ENCODE assay signal across 8 mouse cellular contexts in the genomic region with DNA sequence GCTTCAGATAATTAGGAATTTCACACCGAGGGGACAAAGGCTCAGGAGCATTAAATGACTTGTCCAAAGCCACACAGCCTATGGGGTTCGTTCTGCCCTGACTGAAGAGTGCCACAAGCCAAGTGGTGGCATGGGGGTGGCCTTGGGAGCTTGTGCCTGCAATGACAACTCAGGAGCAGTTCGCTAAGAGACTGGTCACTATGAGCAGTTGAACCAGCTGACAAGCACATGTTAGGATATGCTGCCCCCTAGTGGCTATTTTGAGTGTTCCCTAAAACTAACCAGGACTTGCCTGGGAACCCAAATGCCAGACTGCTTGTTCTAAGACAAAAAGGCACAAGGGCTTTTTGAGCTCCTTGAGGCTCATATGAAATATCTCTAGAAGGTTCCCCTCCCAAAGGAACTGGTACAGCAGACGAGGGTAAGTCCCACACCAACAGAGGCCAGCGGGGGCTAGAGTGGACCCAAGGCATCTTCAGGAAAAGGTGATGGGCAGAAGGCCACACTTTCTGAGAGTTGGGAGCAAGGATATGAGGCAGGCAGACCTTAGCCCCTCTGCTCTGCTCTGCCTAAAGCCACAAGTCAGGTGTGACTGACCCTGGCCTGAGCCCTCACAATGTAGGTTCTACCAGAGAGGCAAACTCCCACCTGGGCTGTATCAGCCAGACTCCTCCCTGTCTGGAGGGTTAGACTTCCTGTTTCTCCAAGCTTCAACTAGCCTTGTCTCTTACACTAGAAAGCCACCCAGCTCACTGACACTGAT. TPM values are rescaled to one million over a fixed set of nuclear protein-coding genes. Genes with fewer than 3 reads are reported as not detected.
DNase-seq lines count a peak whose midpoint lies in the region; ATAC-seq and TF ChIP-seq lines count a peak whose summit lies in the region.

No protein-coding gene starts in this region.

- no peak overlapping the region for H3K4me3 ChIP-seq in embryonic facial prominence, embryonic 12.5 days
- no peak overlapping the region for H3K4me3 ChIP-seq in hindbrain, embryonic 15.5 days
- H3K4me3 ChIP-seq in liver, embryonic 14.5 days (ENCODE audit: insufficient read depth in 1 of 2, low read depth in 2 of 2, low read length in 2 of 2): no peak overlapping the region
- no peak overlapping the region for H3K4me3 ChIP-seq in olfactory bulb, adult 2 months (ENCODE audit: insufficient read depth, low read depth, low read length)

- no peaks in the 10 kb centered on the region for H3K4me1 ChIP-seq in embryonic facial prominence, embryonic 12.5 days
- no peaks in the 10 kb centered on the region for H3K4me1 ChIP-seq in hindbrain, embryonic 15.5 days (replicated peaks)
- H3K4me1 ChIP-seq in liver, embryonic 14.5 days (replicated peaks; ENCODE audit: control insufficient read depth in 2 of 2, insufficient read depth in 2 of 2, low read length in 1 of 2): no peaks in the 10 kb centered on the region
- peaks cover 14% of the 10 kb centered on the region for H3K4me1 ChIP-seq in olfactory bulb, adult 2 months (ENCODE audit: control insufficient read depth, insufficient read depth, low read length)

- 32% methylated on average over 5 of the region's 5 CpGs for WGBS in embryonic facial prominence, embryonic 12.5 days
- 23% methylated on average over 5 of the region's 5 CpGs for WGBS in hindbrain, embryonic 15.5 days
- 32% methylated on average over 5 of the region's 5 CpGs for WGBS in liver, embryonic 14.5 days (ENCODE audit: insufficient replicate concordance)
- 30% methylated on average over 5 of the region's 5 CpGs for WGBS in olfactory bulb, adult 2 months

- no peaks in the 10 kb centered on the region for H3K9me3 ChIP-seq in embryonic facial prominence, embryonic 12.5 days
- H3K9me3 ChIP-seq in hindbrain, embryonic 15.5 days: no peaks in the 10 kb centered on the region
- no peaks in the 10 kb centered on the region for H3K9me3 ChIP-seq in liver, embryonic 14.5 days (ENCODE audit: control insufficient read depth, low read length)

- no peaks in the 10 kb centered on the region for H3K36me3 ChIP-seq in embryonic facial prominence, embryonic 12.5 days
- no peaks in the 10 kb centered on the region for H3K36me3 ChIP-seq in hindbrain, embryonic 15.5 days
- H3K36me3 ChIP-seq in liver, embryonic 14.5 days (replicated peaks; ENCODE audit: control insufficient read depth, insufficient read depth, low read depth): no peaks in the 10 kb centered on the region

- H3K27me3 ChIP-seq in embryonic facial prominence, embryonic 12.5 days: no peaks in the 10 kb centered on the region
- H3K27me3 ChIP-seq in hindbrain, embryonic 15.5 days: peaks cover 3% of the 10 kb centered on the region; the same call in 1 of the 2 replicates
- no peaks in the 10 kb centered on the region for H3K27me3 ChIP-seq in liver, embryonic 14.5 days (ENCODE audit: control insufficient read depth, insufficient read depth, low read length)

- peak; percentile 12 to 31 for DNase-seq in urinary bladder, adult 18-20 months (ENCODE audit: low spot score in 2 of 2)
- no peak for DNase-seq in urinary bladder, adult 2 months (ENCODE audit: low spot score)
- DNase-seq in adrenal gland, postnatal 36 days: peak; percentile 44 to 74
- peak; percentile 36 to 46 (median 41) for DNase-seq in liver, embryonic 14.5 days (ENCODE audit: low read depth in 3 of 3, low spot score in 3 of 3)
- DNase-seq in yolk sac, embryonic 10.5 days (ENCODE audit: low spot score): peak; percentile 78

- 0 out of 2 replicates have a peak, but pooled peaks have one; percentile 41 for ATAC-seq in embryonic facial prominence, embryonic 12.5 days (ENCODE audit: insufficient number of reproducible peaks, insufficient read depth, low FRiP score, low TSS enrichment)
- ATAC-seq in hindbrain, embryonic 15.5 days (ENCODE audit: low FRiP score, low read depth): 0 out of 2 replicates have a peak, but pooled peaks have one; percentile 45
- ATAC-seq in liver, embryonic 14.5 days (ENCODE audit: insufficient read depth): no peak

- no peak overlapping the region for H3K4me2 ChIP-seq in embryonic facial prominence, embryonic 12.5 days (replicated peaks)
- H3K4me2 ChIP-seq in hindbrain, embryonic 15.5 days: no peak overlapping the region
- H3K4me2 ChIP-seq in liver, embryonic 14.5 days (ENCODE audit: low read depth): no peak overlapping the region

- H3K27ac ChIP-seq in embryonic facial prominence, embryonic 12.5 days: no peak overlapping the region
- H3K27ac ChIP-seq in hindbrain, embryonic 15.5 days (replicated peaks): no peak overlapping the region
- no peak overlapping the region for H3K27ac ChIP-seq in liver, embryonic 14.5 days
- no peak overlapping the region for H3K27ac ChIP-seq in olfactory bulb, adult 2 months (ENCODE audit: insufficient read depth, low read depth, low read length)

- TF ChIP-seq POLR2A in olfactory bulb, adult 2 months (IDR thresholded peaks at IDR 0.05; ENCODE audit: insufficient read depth, low read depth, low read length): no peak

- TF ChIP-seq EP300 in liver, embryonic 14.5 days (IDR thresholded peaks at IDR 0.05; ENCODE audit: low read depth): no peak

- TF ChIP-seq CTCF in liver, embryonic 14.5 days (IDR thresholded peaks at IDR 0.05; ENCODE audit: low read depth): peak; percentile 87
- TF ChIP-seq CTCF in olfactory bulb, adult 2 months (IDR thresholded peaks at IDR 0.05; ENCODE audit: insufficient read depth, low read depth, low read length): peak; percentile 21; the same call in 1 of the 2 replicates

- no peak overlapping the region for H3K9ac ChIP-seq in embryonic facial prominence, embryonic 12.5 days
- no peak overlapping the region for H3K9ac ChIP-seq in hindbrain, embryonic 15.5 days
- no peak overlapping the region for H3K9ac ChIP-seq in liver, embryonic 14.5 days (replicated peaks)

RNA-seq across cellular contexts. Expression of gene Mtfp1, which starts 11.7 kb away (rescaled TPM):
- polyA plus RNA-seq in urinary bladder, adult 2 months (2012; rRNA removed): 3.4 and 4.1 TPM in 2 replicates
- 10 to 100 TPM; 22.2 to 22.3 TPM for total RNA-seq in adrenal gland, postnatal 36 days (2021)
- 7.6 and 7.7 TPM in 2 replicates for polyA plus RNA-seq in embryonic facial prominence, embryonic 12.5 days (2016; fragmentation: Nextera tagmentation; extraction: Ambion mirVana)
- 10.7 and 12.3 TPM in 2 replicates for polyA plus RNA-seq in hindbrain, embryonic 15.5 days (2015; fragmentation: Nextera tagmentation; extraction: Ambion mirVana)
- polyA plus RNA-seq in liver, embryonic 14.5 days (2012; rRNA removed): 13.3 and 16.7 TPM in 2 replicates
- 20.6 and 22.5 TPM in 2 replicates for polyA plus RNA-seq in liver, embryonic 14.5 days (2014; fragmentation: Nextera tagmentation; extraction: Ambion mirVana)
- polyA plus RNA-seq in olfactory bulb, adult 2 months (2012; ENCODE audit: insufficient read depth, insufficient read length, low replicate concordance, missing spikeins): not detected in 2 replicates

RNA-seq across cellular contexts. Expression of gene Sec14l3, which starts 18.9 kb away (rescaled TPM):
- not detected in 2 replicates for polyA plus RNA-seq in urinary bladder, adult 2 months (2012; rRNA removed)
- total RNA-seq in adrenal gland, postnatal 36 days (2021): not detected
- not detected in 2 replicates for polyA plus RNA-seq in embryonic facial prominence, embryonic 12.5 days (2016; fragmentation: Nextera tagmentation; extraction: Ambion mirVana)
- 0.39 and 0.86 TPM in 2 replicates for polyA plus RNA-seq in hindbrain, embryonic 15.5 days (2015; fragmentation: Nextera tagmentation; extraction: Ambion mirVana)
- not detected in 2 replicates for polyA plus RNA-seq in liver, embryonic 14.5 days (2012; rRNA removed)
- polyA plus RNA-seq in liver, embryonic 14.5 days (2014; fragmentation: Nextera tagmentation; extraction: Ambion mirVana): not detected in 2 replicates
- not detected in 2 replicates for polyA plus RNA-seq in olfactory bulb, adult 2 months (2012; ENCODE audit: insufficient read depth, insufficient read length, low replicate concordance, missing spikeins)

RNA-seq across cellular contexts. Expression of gene Sec14l2, which starts 39.7 kb away (rescaled TPM):
- 1.3 and 1.4 TPM in 2 replicates for polyA plus RNA-seq in urinary bladder, adult 2 months (2012; rRNA removed)
- 1 to 10 TPM; 1.3 to 1.5 TPM for total RNA-seq in adrenal gland, postnatal 36 days (2021)
- 2.0 and 2.4 TPM in 2 replicates for polyA plus RNA-seq in embryonic facial prominence, embryonic 12.5 days (2016; fragmentation: Nextera tagmentation; extraction: Ambion mirVana)
- polyA plus RNA-seq in hindbrain, embryonic 15.5 days (2015; fragmentation: Nextera tagmentation; extraction: Ambion mirVana): 6.1 and 6.4 TPM in 2 replicates
- 6.9 and 9.5 TPM in 2 replicates for polyA plus RNA-seq in liver, embryonic 14.5 days (2012; rRNA removed)
- polyA plus RNA-seq in liver, embryonic 14.5 days (2014; fragmentation: Nextera tagmentation; extraction: Ambion mirVana): 4.5 and 6.0 TPM in 2 replicates
- not detected in 2 replicates for polyA plus RNA-seq in olfactory bulb, adult 2 months (2012; ENCODE audit: insufficient read depth, insufficient read length, low replicate concordance, missing spikeins)

RNA-seq across cellular contexts. Expression of gene Rnf215, which starts 51.5 kb away (rescaled TPM):
- 31.5 and 34.4 TPM in 2 replicates for polyA plus RNA-seq in urinary bladder, adult 2 months (2012; rRNA removed)
- 10 to 100 TPM; 24.7 to 24.9 TPM for total RNA-seq in adrenal gland, postnatal 36 days (2021)
- 43.0 and 44.7 TPM in 2 replicates for polyA plus RNA-seq in embryonic facial prominence, embryonic 12.5 days (2016; fragmentation: Nextera tagmentation; extraction: Ambion mirVana)
- 46.4 and 48.7 TPM in 2 replicates for polyA plus RNA-seq in hindbrain, embryonic 15.5 days (2015; fragmentation: Nextera tagmentation; extraction: Ambion mirVana)
- polyA plus RNA-seq in liver, embryonic 14.5 days (2012; rRNA removed): 4.8 and 5.1 TPM in 2 replicates
- polyA plus RNA-seq in liver, embryonic 14.5 days (2014; fragmentation: Nextera tagmentation; extraction: Ambion mirVana): 4.3 and 6.2 TPM in 2 replicates
- polyA plus RNA-seq in olfactory bulb, adult 2 months (2012; ENCODE audit: insufficient read depth, insufficient read length, low replicate concordance, missing spikeins): not detected in 2 replicates

RNA-seq across cellular contexts. Expression of gene Sec14l4, which starts 52.2 kb away (rescaled TPM):
- polyA plus RNA-seq in urinary bladder, adult 2 months (2012; rRNA removed): 0.15 and 0.21 TPM in 2 replicates
- 1 to 10 TPM; 1.7 to 6.7 TPM for total RNA-seq in adrenal gland, postnatal 36 days (2021)
- polyA plus RNA-seq in embryonic facial prominence, embryonic 12.5 days (2016; fragmentation: Nextera tagmentation; extraction: Ambion mirVana): 0.23 TPM in 1 of 2 replicates, not detected in the other
- not detected in 2 replicates for polyA plus RNA-seq in hindbrain, embryonic 15.5 days (2015; fragmentation: Nextera tagmentation; extraction: Ambion mirVana)
- 0.93 and 1.1 TPM in 2 replicates for polyA plus RNA-seq in liver, embryonic 14.5 days (2012; rRNA removed)
- 1.6 and 2.1 TPM in 2 replicates for polyA plus RNA-seq in liver, embryonic 14.5 days (2014; fragmentation: Nextera tagmentation; extraction: Ambion mirVana)
- polyA plus RNA-seq in olfactory bulb, adult 2 months (2012; ENCODE audit: insufficient read depth, insufficient read length, low replicate concordance, missing spikeins): not detected in 2 replicates
